Mouse (Mus musculus) retina, embryonic 14.5 days (tissue): ENCODE measurements around the gene Tmsb10.

Source experiments
- DNase-seq: peaks from one replicate; pipeline ENCODE4 v3.0.0-alpha.2; 2015; ENCODE audit warnings: low spot score

The Tmsb10 gene

GRCm38 (mm10) chr6:72911261-72911660 is 47.3 kb downstream of the Tmsb10 start:
- DNase-seq = no peak
